Mouse (Mus musculus): ENCODE measurements around the gene Ip6k1.

DNA sequence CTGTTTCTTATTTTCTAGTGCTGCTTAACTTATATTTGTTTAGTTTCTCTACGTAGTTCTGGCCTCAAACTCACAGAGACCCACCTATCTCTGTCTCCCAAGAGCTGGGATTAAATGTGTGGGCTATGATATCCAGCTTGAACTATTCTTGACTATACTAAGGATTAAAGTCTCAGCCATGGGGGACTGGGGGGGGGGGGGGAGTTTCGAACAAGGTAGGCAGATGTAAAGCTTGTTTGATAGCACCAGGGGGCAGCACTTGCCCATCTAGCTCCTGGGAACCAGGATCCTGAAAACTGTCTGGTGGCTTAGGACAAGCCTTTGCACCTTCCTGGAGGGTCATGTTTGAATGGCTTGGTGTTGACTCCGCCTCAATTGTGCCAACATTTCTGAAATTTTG lies 93.2 kb downstream of the Ip6k1 start:
- TF ChIP-seq CTCF (conservative IDR thresholded peaks at IDR 0.05; ENCODE audit: low read length) (peak; percentile 58), NANOG (IDR thresholded peaks at IDR 0.05; ENCODE audit: borderline replicate concordance, low read length) (no peak)
